Mouse (Mus musculus): Measurements from ENCODE around the gene Ifnk.

DNA sequence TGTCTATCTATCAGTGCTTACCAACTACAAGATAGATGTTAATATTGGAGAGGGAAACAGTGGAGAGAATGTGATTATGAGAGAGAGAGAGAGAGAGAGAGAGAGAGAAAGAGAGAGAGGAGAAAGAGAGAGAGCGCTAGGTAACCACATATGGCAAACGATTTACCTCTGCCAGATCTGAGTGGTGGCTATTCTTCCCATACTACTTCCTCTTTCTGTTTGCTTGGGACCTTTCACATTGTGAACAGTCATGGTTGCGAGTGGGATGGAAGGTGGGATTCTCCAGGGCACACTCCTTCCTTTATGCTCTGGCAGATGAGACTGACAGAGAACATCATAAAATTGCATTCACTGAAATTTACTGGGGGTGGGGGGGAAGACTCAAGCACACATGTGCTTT, 34.7 kb upstream of the Ifnk start:
- TF ChIP-seq GATA1 (IDR thresholded peaks at IDR 0.05; ENCODE audit: low read length) (no peak), TAL1 (IDR thresholded peaks at IDR 0.05; ENCODE audit: low read length) (no peak)
